Mouse (Mus musculus): ENCODE results near the gene Epb41l2.

- no peak for TF ChIP-seq CTCF (IDR thresholded peaks at IDR 0.05; ENCODE audit: borderline replicate concordance, control insufficient read depth, extremely low read depth, insufficient read depth, low read length, poor library complexity)
- TF ChIP-seq POLR2A (IDR thresholded peaks at IDR 0.05; ENCODE audit: control insufficient read depth, extremely low read depth, insufficient read depth, low read length, poor library complexity): no peak
Measured at GRCm38 (mm10) chr10:25526622-25527021, 167.0 kb downstream of the Epb41l2 start.
